Mouse (Mus musculus): Measurements from ENCODE around the gene Pacsin2. TPM values are rescaled to one million over a fixed set of nuclear protein-coding genes. Genes with fewer than 3 reads are reported as not detected.
"Not testable (repeated sequence)": the region's sequence is repeated elsewhere in the genome, so short reads cannot be mapped to it uniquely, and the experiment has no call there.

Gene Pacsin2
- total RNA-seq, 2 experiments from 2014 or later: 101 to 106 TPM

GRCm38 (mm10) chr15:83382467-83382866, 81.9 kb downstream of the Pacsin2 start:
- DNase-seq (ENCODE audit: low spot score in 2 of 2): no peak

- DNase-seq (ENCODE audit: low spot score in 2 of 2): no peak
These were observed 87.3 kb downstream of the Pacsin2 start for GRCm38 (mm10) chr15:83377153-83377552.

- DNase-seq (ENCODE audit: low spot score in 2 of 2): peak; percentile 25 to 68
These were observed 89.3 kb downstream of the Pacsin2 start for GRCm38 (mm10) chr15:83375136-83375535.

- no peak for DNase-seq (ENCODE audit: low spot score in 2 of 2)
These were observed 90.3 kb downstream of the Pacsin2 start for GRCm38 (mm10) chr15:83374076-83374475.

- DNase-seq (ENCODE audit: low spot score in 2 of 2): not testable (repeated sequence)
These were observed 95.7 kb downstream of the Pacsin2 start for GRCm38 (mm10) chr15:83368702-83369101.

- no peak for DNase-seq (ENCODE audit: low spot score in 2 of 2)
These were observed 96.1 kb downstream of the Pacsin2 start for GRCm38 (mm10) chr15:83368261-83368660.

GRCm38 (mm10) chr15:83366933-83367552, 97.4 kb downstream of the Pacsin2 start:
- DNase-seq (ENCODE audit: low spot score in 2 of 2): peak; percentile 28 to 53

- no peak for DNase-seq (ENCODE audit: low spot score in 2 of 2)
These were observed 98.7 kb downstream of the Pacsin2 start for GRCm38 (mm10) chr15:83365697-83366096.

GRCm38 (mm10) chr15:83364194-83364593, 100.2 kb downstream of the Pacsin2 start:
- peak; percentile 33 to 62 for DNase-seq (ENCODE audit: low spot score in 2 of 2)

- not testable (repeated sequence) for DNase-seq (ENCODE audit: low spot score in 2 of 2)
These were observed 101.6 kb downstream of the Pacsin2 start for GRCm38 (mm10) chr15:83362813-83363212.

GRCm38 (mm10) chr15:83360899-83361298, 103.5 kb downstream of the Pacsin2 start:
- DNase-seq (ENCODE audit: low spot score in 2 of 2): not testable (repeated sequence)

- no peak for DNase-seq (ENCODE audit: low spot score in 2 of 2)
These were observed 104.3 kb downstream of the Pacsin2 start for GRCm38 (mm10) chr15:83360140-83360539.

- DNase-seq (ENCODE audit: low spot score in 2 of 2): no peak
These were observed 105.9 kb downstream of the Pacsin2 start for GRCm38 (mm10) chr15:83358476-83358875.

GRCm38 (mm10) chr15:83351546-83351945, 112.9 kb downstream of the Pacsin2 start:
- no peak for DNase-seq (ENCODE audit: low spot score in 2 of 2)

GRCm38 (mm10) chr15:83350859-83351258, 113.5 kb downstream of the Pacsin2 start:
- no peak for DNase-seq (ENCODE audit: low spot score in 2 of 2)

GRCm38 (mm10) chr15:83349954-83350711, 114.3 kb downstream of the Pacsin2 start, which contains the start of gene Arfgap3:
Gene Arfgap3 (minus strand): TSS chr15:83350247.
- peak; percentile 93 to 96 for DNase-seq (ENCODE audit: low spot score in 2 of 2)

GRCm38 (mm10) chr15:83349225-83349953, 115.0 kb downstream of the Pacsin2 start:
- DNase-seq (ENCODE audit: low spot score in 2 of 2): no peak

- DNase-seq (ENCODE audit: low spot score in 2 of 2): no peak
These were observed 115.7 kb downstream of the Pacsin2 start for GRCm38 (mm10) chr15:83348747-83349146.

GRCm38 (mm10) chr15:83345898-83346529, 118.4 kb downstream of the Pacsin2 start:
- DNase-seq (ENCODE audit: low spot score in 2 of 2): no peak

GRCm38 (mm10) chr15:83344956-83345355, 119.5 kb downstream of the Pacsin2 start:
- DNase-seq (ENCODE audit: low spot score in 2 of 2): peak; percentile 30 to 35

GRCm38 (mm10) chr15:83344157-83344556, 120.2 kb downstream of the Pacsin2 start:
- DNase-seq (ENCODE audit: low spot score in 2 of 2): no peak
